Mouse (Mus musculus) liver, embryonic 11.5 days (tissue): ENCODE measurements around the gene Fam222a. TPM values are rescaled to one million over a fixed set of nuclear protein-coding genes. Genes with fewer than 3 reads are reported as not detected.

Experiments
- polyA plus RNA-seq: library from polyadenylated mRNA; unstranded; fragments of >200 nt; fragmentation: Nextera tagmentation; extraction: Ambion mirVana; gene quantifications from 2 replicates; pipeline ENCODE4 v1.2.1, GENCODE M21; 2014

Fam222a gene
- polyA plus RNA-seq, 1 experiment from 2014 or later: 2.3 TPM

Other genes with a start within 250 kb of the Fam222a start
- 59.1 and 64.1 TPM in 2 replicates for gene Kctd10, start 187.5 kb upstream of the Fam222a start, polyA plus RNA-seq
- gene Ube3b, start 187.4 kb upstream of the Fam222a start, polyA plus RNA-seq: 41.1 and 41.4 TPM in 2 replicates
- gene Mmab, start 124.0 kb upstream of the Fam222a start, polyA plus RNA-seq: 27.9 and 29.5 TPM in 2 replicates
- 46.5 and 48.5 TPM in 2 replicates for gene Mvk, start 123.7 kb upstream of the Fam222a start, polyA plus RNA-seq
- 0.56 and 0.78 TPM in 2 replicates for gene Trpv4, start 90.4 kb downstream of the Fam222a start, polyA plus RNA-seq
- 51.3 and 53.4 TPM in 2 replicates for gene Gltp, start 123.0 kb downstream of the Fam222a start, polyA plus RNA-seq
- 7.9 and 11.4 TPM in 2 replicates for gene Tchp, start 139.7 kb downstream of the Fam222a start, polyA plus RNA-seq
- gene Ankrd13a, start 206.7 kb downstream of the Fam222a start, polyA plus RNA-seq: 81.2 and 96.5 TPM in 2 replicates
- 37.5 and 46.1 TPM in 2 replicates for gene Git2, start 207.5 kb downstream of the Fam222a start, polyA plus RNA-seq